Mouse (Mus musculus) kidney, postnatal 36 days (tissue): ENCODE measurements around the gene Slc37a1.

Source experiments
- DNase-seq, 2 experiments: peaks; one replicate each; pipeline ENCODE4 v3.0.0; 2021 to 2022; ENCODE audit warnings: mixed read lengths in 2 of 2

The Slc37a1 gene

DNA sequence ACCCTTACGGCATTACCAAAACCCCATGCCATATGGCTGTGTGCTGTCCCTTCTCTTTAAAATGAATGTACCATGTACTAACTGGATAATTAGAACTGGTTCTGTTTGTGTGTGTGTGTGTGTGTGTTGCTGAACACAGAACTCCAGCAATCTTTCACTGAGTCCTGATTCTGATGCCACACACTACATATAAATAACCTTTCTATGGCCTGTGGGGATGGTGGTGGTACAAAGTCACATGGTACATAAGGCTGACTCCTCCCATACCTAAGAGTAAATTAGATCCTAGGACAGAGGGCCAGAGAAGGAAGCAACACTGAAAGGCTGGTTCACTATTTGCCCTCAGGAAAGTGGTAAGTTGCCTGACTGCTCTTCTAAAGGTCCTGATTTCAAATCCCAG, at the start of gene Slc37a1:
Slc37a1 (plus strand) TSS at position 301 of the 400 bp plus-strand sequence.
- DNase-seq: no peak

DNA sequence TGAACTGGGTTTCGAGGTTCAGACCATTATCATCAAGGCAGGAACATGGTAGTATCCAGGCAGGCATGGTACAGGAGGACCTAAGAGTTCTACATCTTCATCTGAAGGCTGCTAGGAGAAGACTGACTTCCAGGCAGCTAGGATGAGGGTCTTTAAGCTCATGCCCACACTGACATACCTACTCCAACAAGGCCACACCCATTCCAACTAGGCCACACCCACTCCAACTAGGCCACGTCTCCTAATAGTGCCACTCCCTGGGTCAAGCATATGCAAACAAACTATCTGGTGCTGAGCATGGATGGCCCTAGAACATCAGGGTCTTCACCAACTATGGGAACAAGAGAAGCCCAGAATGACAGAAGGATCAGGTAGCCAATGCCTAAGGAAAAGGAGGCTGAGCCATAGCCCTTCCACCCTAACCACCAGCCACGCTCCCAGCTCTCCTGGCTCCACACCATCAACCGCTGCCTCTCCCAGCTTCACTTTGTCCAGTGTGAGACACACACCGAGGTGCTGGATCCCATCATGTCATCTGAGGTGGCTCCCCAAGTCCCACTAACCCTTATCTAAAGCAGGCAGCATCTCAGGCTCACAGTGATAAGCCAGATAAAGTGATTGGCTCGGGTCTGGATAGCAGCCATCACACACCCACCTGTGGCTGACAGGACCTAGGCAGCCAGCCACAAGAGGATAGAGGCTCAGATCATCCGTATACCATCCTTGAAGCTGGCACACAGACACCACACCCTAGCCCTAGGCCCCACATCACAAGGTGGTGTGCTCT, 48.2 kb upstream of the Slc37a1 start:
- DNase-seq: no peak

DNA sequence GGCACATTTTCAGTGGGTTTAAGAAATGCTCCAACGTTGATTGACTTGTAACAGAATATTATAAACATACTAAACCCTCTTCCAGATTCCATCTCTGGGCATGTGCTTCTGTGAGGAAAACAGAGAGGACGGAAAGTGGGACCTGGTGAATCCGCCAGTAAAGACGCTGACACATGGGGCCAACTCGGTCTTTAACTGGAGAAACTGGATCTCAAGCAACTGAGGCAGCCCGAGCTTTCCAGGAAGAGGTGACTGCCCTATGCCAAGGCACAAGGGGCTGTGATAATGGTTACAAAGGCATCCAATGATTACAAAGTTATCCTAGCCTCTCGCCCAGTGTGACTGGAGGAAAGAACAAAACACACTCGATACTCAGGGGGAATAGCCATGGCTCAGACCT, 45.4 kb upstream of the Slc37a1 start:
- no peak for DNase-seq

DNA sequence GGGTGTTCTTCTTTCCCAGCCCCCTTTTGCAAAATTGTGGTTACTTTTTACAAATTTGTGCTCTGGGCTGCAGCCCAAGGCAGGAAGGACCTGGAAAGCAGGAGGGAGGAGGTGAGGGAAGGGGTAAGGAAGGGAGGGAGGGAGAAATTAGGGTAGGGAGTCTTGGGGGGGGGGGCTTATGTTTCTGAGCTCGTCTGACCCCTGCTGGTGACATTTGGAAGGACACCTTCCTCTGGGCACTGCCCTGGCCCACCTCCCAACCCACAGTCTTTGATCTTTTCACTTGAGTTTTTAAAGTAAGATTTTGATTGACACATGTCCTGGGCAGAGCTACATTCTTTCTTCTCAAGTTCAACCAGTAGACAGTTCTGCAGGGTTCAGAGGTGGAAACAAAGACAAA, 43.8 kb upstream of the Slc37a1 start:
- DNase-seq: peak in 1 of 2 experiments; percentile 70

DNA sequence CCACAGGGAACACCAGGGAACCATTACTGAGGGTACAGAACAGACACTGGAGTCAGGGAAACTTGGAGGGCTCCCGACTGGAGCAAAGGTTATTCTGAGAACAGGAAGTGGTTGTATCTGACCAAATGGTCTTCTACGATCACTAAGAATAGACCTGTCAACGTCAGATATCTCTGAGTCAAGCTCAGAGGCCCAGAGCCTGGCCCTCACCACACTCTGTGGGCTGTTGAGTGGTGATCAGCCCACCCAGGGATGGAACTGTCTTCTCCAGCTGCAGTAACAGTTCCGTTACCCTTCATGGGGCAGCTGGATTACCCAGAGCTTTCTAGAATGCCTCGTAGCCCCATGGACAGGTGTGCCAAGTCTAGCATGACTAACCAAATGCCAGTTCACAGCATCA, 41.3 kb upstream of the Slc37a1 start:
- no peak for DNase-seq

DNA sequence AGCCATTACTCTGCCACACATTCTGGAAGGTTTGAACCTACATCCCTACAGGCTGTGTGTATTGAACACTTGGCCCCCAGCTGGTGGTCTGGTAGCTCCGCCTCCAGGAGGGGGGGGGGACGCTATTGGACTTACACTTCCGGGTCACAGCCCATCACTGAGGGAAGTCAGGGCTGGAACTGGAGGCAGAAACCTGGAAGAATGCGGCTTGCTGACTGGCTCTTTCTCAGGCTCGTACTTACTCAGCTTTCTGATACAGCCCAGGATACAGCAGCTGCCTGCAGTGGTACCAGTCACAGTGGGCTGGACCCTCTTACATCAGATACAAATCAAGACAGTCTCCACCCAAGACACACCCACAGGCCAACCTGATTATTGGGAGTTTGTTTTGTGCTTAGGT, 39.4 kb upstream of the Slc37a1 start:
- DNase-seq: no peak

DNA sequence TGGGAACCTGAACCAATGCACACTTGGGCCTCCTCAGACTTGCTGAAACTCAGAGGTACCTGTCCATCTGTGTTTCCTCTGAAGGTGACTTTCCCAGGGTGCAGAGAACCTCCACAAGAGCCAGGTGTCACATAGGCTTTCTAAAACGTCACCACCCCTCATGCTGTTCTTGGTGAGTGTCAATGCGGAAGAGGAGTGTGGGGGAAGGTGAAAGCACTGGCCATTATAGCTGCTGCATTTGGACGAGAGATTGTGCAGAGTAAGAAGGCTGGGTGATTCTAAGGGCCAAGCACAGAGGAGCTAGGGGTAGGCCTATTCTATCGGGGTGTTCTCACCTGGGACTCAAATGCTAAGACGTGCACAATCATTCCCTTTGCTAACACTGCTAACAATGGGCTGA, 32.6 kb upstream of the Slc37a1 start:
- DNase-seq: no peak

DNA sequence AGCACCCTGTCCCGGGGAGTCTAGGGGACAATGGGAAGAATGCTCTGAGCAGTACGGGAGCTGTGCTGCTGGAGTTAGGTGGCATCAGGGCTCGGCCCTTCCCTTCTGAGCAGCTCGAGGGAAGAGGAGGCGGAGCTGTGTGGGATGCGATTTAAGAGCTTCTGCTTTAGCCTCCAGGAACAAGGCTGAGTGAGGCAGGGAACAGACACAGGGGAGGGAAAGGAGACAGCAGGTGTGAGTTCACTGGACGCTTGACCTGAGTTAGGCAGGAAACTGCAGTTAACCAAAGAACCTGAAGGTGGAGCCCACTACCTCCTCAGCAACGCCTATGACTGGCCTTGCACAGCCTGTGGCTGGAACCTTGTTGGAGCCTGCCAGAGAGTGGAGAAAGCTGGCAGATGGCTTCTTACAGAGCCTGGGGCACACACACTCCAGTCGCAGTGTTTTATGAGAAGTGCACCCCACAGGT, 32.1 kb upstream of the Slc37a1 start:
- peak; percentile 86 to 91 for DNase-seq

DNA sequence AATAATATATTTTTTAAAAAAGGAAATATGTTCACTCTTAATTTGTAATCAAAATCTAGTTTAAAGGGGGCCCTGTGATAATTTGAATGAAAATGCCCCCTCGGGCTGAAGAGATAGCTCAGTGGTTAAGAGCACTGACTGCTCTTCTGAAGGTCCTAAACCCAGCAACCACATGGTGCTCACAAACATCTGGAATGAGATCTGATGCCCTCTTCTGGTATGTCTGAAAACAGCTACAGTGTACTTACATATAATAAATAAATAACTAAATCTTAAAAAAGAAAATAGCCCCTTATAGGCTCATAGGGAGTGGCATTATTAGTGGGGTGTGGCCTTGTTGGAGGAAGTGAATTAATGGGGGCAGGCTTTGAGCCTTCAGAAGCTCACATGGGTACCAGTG, 29.4 kb upstream of the Slc37a1 start:
- no peak for DNase-seq

DNA sequence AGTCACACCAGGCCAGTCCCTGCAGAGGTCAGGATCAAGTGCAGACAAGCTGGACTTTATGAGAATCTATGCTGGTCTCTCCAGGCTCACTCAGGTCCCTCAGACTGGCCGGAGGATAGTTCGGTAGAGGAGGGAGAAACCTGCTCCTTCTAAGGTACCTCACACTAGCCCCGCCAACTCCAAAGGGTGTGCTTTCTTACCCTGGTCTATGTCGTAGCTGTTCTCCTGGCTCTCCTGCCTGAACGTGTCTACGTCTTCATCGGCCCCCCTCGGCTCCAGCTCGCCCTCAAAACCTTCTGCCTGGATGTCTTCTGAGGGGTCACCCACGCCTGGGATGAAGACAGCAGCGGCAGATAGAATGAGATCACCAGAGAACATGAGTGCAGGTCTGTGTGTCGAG, 28.7 kb upstream of the Slc37a1 start:
- DNase-seq: no peak

DNA sequence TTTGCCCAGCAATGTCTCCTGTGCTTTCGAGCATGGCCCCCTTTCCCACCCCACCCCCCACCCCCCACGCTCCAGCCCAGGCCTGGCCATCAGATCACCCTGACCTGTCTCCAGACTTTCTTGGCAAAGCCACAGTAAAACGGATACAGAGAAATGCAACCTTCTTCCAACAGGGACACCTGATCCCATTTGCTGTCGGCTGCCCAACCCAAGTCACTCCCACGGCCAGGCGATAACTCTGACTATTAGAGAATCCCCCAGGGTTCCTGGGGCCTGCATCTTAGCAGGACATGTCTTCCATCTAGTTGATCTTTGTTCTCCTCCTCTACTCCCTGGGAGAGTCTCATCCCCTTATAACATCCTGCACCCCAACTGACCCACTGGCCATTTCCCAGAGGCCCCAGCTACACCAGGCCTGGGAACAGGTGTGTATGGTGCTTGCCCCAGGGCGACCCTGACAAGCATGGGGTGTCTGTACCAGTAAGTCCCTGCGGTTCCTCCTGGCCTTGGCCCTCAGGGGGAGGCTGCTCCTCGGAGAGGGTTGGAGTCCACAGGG, 28.2 kb upstream of the Slc37a1 start:
- no peak for DNase-seq

DNA sequence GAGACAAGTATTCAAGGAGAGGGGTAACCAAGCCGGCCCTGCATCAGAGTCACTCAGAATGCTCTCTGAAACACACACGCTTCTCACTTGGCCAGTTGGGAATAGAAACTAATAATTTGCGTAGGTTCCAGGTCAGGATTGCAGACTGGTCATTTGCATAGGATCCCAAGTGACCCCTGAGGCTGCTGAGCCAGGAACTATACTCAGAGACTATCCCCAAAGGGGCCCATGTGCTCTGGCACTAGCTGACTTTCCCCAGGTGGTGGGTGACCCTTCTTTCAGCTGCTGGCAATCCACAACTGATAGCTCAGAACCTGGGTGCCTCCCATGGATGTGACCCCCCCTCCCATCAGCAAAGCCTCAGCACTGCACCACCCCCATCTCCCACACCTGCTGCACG, 27.4 kb upstream of the Slc37a1 start:
- DNase-seq: no peak

DNA sequence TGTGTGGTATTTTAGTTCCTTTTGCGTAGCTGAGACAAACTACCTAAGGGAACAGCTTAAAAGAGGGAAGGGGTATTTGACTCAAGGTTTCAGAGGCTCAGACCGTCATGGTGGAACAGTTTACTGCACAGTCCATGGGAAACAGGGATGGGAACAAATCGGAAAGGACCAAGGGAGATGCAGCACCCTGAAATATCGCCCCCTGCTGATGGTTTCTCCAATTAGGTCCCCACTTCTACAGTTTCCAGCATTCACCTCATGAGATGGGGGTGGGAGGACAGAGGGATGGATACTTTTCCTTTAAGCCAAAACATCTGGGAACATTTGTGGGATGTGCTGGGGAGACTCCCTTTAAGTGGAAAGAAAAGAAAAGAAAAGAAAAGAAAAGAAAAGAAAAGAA, 26.8 kb upstream of the Slc37a1 start:
- peak in 1 of 2 experiments; percentile 49 for DNase-seq

DNA sequence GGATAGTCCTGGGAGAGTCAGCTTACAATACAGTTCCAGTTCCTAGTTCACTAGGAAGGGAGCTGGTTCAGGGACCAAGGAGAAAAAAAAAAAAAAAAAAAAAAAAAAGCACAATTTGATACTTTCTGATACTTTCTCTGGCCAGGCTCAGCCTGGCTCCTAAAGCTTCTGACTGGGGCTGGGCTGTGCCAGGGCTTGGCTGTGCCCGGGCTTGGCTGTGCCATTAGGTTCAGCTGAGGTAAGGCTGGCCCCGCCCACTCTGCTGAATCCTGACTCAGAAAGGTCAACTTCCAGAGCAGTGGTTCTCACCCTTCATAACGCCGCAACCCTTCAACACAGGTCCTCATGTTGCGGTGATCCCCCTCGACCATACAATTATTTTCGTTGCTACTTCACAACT, 26.2 kb upstream of the Slc37a1 start:
- peak; percentile 95 to 97 for DNase-seq

DNA sequence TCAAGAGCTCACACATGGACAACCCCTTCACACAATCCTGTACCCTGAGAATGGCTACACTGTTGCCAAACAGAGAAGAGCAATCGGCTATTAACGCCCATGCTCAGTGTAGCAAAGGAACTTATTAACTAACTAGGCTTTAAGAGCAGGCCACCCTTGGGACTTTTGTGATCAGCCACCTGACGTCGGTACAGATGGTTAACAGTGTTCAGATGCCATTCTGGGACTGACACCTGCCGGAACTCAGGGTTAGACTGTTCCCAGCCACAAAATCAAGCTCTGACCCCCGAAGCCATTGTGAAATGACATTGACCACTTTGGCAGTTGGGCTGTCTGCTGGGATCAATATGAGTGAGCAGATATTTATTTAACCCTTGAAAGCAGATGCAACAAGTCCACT, 25.2 kb upstream of the Slc37a1 start:
- peak; percentile 44 to 60 for DNase-seq

DNA sequence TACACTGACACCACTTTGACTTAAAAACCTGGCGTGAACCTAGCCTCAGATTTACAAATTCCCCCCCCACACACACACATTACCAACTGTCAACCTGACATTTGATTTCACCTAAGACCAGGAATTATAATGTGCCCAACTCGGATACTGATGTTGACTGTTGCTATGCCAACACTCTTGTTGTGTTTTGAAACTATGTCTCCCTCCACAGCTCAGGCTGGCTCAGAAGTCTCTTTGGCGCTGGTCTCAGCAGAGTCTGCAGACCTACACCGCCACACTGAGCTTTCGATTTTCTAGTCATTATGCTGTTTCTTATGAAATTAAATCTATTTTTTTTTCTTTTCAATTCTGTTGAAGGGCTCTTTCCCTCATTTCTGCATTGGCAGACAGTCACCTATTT, 23.9 kb upstream of the Slc37a1 start:
- no peak for DNase-seq

DNA sequence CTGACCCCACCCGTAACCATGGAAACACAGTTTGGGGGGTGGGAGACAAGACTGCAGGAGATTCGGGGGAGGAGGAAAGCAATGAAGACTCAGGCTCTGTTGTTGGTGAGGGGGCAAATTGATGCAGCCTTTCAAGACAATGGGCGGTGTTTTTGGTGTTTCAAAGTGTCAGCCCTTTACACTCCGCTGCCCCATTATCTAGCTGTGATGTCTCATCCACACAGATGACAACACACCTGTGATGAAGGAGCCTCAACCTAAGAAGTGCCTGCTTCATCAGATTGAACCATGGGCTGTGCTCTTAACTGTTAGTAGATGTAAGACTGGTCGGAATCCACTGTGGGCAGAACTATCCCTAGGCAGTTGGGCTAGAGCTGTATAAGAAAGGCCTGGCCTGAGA, 22.8 kb upstream of the Slc37a1 start:
- DNase-seq: no peak

DNA sequence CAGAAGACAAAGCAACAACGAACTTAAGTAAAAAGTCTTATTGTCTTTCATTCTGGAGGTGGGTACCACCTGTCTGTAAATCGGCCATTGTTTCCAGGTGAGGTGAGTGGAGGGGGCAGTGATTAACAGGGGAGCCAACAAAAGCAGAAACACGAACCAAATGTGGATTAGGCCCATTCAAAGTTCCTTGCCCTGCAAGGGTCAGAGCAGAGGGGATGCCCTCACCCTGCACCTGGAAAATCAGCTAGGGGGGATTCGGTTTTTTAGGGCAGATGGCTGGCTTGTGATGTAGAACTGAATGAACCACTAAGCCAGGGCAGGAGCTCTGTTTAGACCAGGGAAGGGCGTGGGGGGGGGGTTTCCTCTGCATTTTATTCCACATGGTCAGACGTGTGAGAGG, 22.2 kb upstream of the Slc37a1 start:
- DNase-seq: no peak

DNA sequence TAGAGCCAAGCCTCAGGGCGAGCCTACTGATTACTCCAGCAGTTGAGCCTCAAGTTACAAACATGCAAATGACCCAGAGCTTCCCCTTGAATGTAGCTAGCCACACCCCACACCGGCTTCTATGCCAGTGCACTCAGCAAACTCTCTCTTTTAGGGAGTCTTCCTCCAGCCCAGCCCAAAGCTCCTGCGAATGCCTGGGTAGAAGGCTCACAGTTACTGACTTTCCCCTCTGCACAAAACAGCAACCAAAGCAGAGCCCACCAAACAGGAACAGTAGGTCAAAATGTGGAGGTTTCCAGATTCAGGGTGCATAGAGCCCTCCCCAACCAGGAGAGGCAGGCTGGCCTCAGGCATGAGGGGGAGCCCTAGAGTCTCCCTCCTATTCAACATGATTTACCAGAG, 21.4 kb upstream of the Slc37a1 start:
- DNase-seq: no peak

DNA sequence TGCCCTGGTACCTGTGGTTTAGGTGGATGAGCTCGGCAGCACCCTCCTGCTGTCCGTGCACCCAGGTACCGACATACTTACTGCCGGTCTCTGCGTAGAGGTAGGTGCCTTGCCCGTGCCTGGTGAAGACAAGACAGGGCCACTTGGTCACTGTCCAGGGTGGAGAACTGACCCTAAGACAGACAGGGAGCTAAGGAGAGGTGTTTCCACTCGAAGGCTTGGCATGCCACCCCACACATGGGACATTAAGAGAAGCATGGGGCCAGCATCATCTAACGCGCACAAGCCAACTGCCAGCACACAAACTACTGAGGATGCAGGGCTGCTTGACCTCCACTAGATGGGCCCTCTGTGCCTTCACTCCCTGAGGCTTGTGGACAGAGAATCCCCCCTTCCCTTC, 20.8 kb upstream of the Slc37a1 start:
- DNase-seq: no peak

DNA sequence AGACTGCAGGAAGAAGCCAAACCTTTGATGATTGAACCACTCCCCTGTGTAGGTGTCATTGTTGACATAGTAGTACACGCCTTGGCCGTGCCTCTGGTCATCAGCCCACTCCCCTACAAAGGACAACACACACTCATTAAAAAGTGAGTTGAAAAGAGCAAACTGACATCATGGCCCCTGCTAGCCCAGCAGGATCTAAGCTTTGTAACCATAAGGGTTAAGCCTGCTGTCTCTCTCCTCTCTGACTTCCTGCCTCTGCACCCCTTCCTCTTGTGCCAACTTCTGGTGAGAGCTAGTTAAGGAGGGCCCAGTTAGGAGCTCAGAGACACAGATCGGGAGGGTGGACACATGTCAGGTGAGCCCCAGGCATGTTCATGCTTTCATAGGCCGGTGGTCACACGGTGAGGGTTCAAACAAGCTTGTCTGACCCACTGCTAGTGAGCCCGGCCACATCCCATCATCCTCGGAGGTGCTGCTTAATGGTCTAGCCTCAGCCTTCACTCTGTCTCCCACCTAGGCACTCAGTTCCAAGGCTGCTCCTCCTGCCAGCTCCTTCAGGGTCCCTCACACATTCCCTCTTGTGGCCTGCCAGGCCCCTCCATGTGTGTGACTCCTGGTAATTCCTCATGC, 20.2 kb upstream of the Slc37a1 start:
- DNase-seq: no peak

DNA sequence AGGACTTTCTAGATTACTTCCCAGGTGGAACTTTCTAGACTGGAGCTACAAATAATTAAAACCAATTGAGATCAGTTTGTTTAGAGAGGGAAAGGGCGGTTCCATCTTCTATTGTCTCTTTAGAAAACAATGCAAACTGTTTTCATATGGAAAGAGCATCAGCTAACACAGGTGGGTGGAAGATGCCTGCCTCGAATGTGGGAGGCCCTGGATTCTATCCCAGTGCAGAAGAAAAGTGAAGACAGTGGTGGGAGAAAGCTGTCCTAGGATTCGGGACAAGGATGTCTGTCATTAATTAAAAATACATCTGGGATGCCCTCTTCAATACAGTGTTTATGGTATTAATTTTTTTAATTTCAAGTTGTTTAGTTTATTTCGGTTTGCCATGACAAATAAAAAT, 19.5 kb upstream of the Slc37a1 start:
- no peak for DNase-seq

DNA sequence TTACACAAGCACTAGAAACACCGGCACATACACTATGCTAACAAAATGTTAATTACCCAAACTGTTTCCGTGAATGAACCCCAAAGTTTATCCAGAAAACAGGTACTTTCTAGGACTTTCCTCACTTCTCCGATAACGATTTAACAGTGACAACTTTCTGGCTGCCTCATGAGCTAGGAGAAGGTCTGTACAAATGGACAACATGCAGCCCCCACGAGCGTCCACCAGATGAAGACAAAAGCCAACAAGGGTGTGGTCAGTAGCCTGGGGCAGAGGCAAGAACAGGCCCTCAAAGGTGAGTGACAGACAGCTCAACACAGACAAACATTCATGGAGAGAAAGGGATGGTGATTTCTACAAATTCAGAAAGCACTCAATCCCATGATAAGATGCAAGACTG, 19.0 kb upstream of the Slc37a1 start:
- no peak for DNase-seq

DNA sequence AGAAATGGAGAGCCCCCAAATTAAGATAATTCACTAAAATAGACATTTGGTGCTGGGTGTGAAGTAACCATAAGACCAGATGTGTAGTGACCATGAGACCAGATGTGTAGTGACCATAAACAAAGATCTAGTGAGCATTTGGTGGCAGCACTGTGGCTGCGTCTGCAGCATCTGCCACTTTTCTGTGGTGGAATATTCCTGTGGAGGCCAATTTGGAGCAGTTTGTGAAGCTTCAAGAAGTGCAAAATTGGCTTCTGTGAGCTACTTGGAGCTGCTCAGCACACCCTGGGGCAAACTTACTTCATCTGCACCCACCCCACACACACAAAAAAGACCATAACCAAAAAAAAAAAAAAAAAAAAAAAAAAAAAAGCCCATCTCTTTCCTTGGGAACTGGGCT, 18.6 kb upstream of the Slc37a1 start:
- DNase-seq: no peak
